Mouse (Mus musculus): Measurements from ENCODE around the gene Ntm. TPM values are rescaled to one million over a fixed set of nuclear protein-coding genes. Genes with fewer than 3 reads are reported as not detected.

The Ntm gene
- total RNA-seq, 2 experiments from 2014 or later: not detected

DNA sequence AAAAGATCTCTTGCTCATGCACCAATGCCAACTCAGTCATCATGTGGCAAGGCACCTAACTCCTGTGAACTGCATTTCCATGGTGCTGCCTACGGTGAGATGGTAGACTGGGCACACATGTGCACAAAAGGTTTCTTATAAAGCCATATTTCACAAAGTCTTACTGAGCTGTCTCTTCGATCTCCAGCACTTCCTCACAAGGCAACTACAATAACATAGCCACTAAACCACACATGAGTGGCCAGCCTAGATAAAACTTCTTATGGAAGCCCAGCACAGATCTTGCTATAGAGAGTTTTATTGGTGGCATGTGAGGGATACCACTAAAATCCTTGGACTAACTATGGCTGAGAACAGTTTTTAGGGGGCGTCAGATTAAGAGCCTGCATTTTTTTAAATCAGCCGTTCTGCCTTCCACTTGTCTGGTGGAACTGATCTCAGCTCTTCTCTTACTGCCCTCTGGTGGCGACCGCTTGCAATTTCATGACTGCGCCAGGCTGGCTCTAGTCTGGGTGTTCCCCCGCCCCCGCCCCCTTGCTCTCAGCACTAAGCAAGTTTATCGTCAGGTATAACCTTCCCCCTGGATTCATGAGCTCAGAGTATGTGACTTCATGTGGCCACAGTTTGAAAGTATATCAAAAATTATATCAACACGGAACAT is 319.8 kb downstream of the Ntm start:
- ATAC-seq (replicated peaks; ENCODE audit: low FRiP score, poor library complexity, severe bottlenecking): no peak

DNA sequence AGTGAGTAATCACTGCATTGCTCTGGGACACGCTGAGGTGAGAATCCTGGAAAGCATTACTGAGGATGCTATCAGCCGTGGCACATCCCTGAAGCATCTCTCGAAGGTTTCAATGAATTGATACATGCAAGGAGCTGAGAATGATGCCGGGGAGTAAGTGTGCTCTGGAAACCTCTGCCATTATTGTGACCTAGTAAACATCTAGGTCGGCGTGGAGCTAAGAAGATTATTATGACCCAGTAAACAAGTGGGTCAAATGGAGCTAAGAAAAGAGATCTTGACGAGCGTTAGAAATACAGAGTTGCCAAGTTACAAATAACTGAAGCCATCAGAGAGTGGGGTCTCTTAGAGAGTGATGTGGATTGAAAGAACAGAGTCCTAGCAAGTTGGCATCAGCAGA is 325.6 kb downstream of the Ntm start:
- no peak for ATAC-seq (replicated peaks; ENCODE audit: low FRiP score, poor library complexity, severe bottlenecking)

DNA sequence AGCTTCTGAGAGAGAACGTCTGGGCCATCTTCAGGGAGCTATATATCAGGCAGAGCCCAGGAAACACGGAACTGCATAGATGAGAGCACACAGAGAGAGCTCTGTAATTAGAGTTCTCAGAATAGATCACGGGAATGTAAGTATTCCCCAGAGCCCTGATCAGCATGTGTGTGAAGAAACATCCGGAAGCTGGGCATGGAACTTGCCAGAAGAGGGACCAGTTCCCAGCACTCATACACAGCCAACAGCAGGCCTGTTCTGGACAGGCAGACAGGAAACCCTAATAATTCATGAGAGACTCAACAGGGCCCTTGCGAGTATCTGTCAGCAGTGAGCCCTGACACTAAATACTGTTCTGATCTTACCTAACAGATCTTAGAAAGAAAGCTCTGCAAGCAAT is 345.8 kb downstream of the Ntm start:
- ATAC-seq (replicated peaks; ENCODE audit: low FRiP score, poor library complexity, severe bottlenecking): no peak

DNA sequence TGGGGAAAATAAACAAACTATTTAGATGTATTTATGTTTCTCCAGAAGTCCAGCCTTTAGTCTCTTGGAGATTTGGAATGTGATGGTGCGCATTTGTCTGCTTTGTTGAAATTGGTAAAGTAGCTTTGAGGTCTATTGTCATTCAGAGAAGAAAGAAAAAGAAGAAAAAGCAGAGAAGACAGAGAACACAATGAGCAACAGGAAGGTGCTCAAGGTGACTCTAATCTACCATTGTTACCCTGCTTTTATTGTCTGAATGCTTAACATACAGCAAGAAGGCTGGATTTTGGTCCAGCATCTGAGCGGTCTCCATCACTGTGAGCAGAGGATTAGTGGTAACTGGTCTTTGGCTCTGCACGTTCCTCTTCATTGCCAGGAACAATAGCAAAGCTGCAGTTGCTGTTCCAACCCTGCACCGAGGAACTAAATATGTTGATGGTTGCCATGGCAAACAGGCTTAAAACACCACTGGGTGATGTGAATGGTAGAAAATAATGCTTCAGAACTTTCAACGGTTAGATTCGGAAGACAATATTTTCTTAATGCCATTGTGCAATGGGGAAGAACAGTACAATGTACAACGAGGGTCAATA is 350.8 kb downstream of the Ntm start:
- ATAC-seq (replicated peaks; ENCODE audit: low FRiP score, poor library complexity, severe bottlenecking): no peak

DNA sequence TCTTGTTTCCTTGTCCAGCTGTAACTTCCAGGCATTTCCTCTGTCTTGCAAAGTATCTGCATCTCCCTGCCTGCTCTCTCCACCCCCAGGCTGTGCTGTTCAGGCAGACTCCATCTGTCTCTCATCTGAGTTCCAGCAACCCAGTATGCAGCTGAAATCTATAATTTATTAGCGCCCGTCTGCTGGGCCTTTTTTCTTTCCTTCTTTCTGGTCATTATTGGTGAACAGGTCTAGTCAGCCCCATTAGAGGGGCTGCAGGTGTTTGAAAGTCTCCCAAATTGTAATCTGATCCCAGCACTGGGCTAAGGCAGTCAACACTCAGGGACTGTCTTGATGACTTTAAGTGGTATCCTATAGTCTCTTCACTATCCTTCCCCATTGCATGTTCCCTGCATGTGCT is 352.1 kb downstream of the Ntm start:
- no peak for ATAC-seq (replicated peaks; ENCODE audit: low FRiP score, poor library complexity, severe bottlenecking)

DNA sequence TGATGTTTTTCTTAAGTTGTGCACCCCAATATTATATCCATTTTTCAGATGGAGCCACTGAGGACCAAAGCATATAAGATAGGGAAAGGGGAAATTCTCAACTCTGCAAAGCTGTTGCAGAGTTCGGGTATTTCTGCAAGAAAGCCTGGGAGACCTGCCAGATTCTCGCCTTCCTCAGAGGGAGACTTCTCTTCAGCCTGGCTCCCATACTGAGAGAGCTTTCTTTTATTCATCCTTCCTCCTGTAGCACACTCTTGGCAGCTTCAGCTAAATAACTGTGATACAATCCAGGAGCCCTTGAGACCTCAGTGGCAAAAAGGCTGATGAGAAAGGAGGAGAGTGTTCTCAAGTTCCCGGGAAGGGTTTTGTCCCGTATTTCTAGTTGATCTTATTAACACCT is 365.3 kb downstream of the Ntm start:
- ATAC-seq (replicated peaks; ENCODE audit: low FRiP score, poor library complexity, severe bottlenecking): no peak

DNA sequence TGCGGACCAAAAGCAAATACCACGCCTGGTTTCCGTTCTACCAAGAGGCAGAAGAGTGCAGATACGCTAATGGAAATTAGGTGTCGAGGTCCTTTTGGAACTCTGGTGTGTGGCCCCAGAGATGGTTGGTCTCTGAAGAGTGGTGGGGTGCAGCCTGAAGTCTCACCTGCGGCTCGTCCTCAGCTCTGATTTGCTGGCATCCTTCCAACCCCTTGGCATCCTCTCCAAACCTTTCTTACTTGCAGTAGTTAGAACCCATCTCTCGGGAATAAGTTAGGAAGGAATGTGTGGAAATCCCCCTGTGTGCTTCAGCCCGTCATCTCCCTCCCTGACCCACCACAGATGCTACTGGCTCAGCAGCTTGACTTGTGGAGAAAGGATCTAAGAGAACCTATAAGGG is 367.6 kb downstream of the Ntm start:
- ATAC-seq (replicated peaks; ENCODE audit: low FRiP score, poor library complexity, severe bottlenecking): no peak

DNA sequence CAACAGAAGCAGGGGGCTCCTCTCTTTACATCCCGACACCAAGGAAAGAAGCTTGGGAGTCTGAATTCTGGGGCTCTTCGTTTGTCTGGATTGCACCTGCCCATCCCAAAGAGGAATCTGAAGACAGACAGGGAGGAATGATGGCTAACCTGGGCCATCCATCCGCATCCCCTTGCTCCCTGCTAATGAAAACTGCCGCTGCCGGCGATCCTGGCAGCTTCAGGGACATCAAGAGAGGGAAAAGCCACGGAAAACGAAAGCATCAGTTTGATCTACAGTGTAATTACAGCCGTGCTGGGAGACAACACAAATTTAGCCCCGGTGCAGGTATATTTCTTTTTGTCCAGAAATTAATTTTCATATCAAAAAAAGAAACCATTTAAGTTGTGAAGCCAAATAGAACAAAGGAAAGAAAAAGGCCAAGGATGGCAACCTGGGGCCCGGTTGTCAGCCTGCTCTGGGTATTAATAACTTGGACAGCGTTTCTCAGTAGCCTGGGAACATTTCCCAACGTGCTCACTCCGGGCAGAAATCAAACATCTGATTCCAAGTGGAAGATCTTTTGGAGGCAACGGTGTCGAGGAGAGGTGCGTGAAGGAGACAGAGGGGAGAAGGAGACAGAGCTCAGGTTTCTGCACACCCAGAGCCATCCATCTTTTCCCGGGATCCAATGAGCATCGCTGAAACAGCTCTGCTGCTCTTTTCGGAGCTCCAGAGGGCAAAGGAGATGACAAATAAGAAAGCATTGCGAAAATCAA is 368.2 kb downstream of the Ntm start:
- no peak for ATAC-seq (replicated peaks; ENCODE audit: low FRiP score, poor library complexity, severe bottlenecking)

DNA sequence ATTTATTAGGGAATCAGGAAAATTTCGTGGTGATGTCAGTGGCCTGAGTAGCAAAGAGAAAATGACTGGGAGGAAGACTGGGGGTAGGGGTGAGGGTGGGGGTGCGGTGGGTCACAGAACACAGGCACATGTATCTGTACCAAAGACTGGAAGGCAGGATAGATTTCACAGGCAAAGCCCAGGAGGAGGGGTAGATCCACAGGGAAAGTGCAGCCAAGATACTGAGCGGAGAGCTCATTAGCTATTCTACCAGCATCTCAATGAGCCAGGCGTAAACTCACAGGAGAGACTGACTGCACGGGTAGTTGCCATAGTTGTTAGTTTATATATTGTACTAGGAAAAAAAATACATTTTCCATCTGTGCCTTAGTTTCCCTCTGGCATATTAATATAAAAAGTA is 375.6 kb downstream of the Ntm start:
- ATAC-seq (replicated peaks; ENCODE audit: low FRiP score, poor library complexity, severe bottlenecking): no peak

DNA sequence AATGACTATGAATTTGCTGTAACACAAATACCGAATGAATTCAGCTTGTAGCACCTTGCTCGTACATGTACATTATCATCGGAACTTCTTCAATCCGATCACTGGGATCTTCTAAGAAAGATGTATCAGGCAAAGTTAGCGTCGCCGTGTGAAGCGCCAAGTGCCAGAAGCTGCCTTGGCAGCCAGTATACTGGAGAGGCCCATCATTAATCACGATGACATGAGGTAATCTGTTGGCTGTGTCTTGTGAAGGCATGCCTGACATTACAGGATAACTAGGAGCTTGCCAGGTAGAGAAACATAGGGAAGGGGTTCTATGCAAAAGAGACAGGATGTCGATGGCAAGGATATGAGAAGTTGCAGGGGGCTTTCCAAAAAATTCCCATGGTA is 376.6 kb downstream of the Ntm start:
- no peak for ATAC-seq (replicated peaks; ENCODE audit: low FRiP score, poor library complexity, severe bottlenecking)

DNA sequence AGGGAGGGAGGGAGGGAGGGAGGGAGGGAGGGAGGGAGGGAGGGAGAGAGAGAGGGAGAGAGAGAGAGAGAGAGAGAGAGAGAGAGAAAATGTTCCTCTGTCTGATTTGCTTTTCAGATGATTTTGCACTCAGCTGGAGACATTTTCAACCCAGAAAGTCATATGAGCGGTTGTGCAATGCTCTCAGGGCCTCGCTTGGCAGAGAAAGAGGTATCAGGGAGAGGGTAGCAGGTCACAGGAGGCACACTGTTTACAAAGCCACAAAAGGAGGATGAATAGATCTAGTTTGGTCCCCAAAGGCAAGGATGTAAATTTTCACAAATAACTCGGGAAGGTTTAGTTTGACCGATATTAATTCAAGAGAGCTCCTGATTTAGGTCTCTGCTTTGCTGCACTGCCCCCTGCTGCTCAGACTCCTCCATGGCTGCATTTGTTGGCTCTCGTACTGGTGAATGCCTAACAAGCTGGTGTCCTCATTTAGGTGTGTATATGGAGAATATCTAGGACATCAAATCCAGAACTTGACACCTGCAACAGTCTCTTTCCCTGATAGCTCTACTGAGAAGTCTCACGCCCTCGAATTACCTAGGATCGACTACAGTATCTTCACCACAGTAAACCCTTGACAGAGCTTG is 377.1 kb downstream of the Ntm start:
- no peak for ATAC-seq (replicated peaks; ENCODE audit: low FRiP score, poor library complexity, severe bottlenecking)

DNA sequence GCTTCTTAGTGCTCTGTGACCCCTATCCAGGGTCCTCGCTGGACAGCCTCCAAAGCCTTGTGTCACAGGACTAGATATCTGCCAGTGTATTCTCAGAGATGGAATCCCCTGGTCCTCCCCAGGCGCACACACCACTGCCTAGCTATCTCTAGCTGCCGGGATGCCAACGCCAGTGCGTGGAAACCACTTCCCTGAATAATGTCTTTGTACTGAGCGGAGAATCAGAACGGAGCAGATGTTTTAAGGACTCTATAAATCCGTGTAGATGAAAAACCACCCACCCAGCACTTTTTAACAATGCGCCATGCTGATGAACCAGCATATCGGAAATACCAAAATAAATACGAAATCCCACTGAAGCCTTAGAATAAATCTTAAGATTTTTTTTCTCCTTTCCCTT is 384.7 kb downstream of the Ntm start:
- ATAC-seq (replicated peaks; ENCODE audit: low FRiP score, poor library complexity, severe bottlenecking): no peak

DNA sequence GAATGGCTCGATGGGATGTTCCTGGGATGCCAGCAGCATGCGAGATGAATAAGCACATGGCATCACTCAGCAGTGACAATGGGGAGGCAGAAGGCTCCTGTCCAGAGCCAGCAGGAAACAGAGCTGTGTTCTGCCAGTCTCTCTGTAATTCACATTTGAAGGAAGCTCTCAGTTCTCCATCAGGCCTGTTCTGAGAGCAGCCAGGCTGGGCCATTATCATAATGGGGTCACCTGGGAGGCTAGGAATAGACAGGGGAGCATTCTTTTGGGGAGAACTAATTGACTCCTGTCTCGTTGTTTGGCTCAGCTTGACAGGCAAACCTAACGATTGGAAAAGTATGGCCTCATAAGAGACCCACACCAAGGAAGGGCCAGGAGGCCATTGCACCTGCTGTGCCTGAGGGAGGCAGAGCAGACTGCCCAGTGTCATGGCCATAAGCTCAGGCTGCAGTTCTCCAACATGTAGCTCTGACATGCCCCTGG is 386.8 kb downstream of the Ntm start:
- ATAC-seq (replicated peaks; ENCODE audit: low FRiP score, poor library complexity, severe bottlenecking): no peak

DNA sequence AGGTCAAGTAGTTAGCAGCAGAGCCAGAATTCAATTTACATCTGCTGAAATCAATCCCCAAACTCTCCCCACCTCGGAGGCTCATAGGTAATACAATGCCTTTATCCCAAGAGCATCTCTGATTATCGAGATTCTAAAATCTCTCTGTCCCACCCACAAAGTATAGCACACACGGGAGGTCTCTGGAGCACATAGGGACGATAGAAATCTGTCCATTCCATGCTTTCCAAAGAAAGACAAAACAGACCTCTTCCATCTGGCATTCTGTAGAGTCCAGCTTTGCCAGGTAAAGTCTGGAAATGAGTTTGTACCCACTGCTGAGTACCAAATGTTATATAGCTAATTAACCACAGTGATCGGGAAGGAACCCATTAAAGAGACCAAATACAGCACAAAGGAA is 388.4 kb downstream of the Ntm start:
- ATAC-seq (replicated peaks; ENCODE audit: low FRiP score, poor library complexity, severe bottlenecking): no peak

DNA sequence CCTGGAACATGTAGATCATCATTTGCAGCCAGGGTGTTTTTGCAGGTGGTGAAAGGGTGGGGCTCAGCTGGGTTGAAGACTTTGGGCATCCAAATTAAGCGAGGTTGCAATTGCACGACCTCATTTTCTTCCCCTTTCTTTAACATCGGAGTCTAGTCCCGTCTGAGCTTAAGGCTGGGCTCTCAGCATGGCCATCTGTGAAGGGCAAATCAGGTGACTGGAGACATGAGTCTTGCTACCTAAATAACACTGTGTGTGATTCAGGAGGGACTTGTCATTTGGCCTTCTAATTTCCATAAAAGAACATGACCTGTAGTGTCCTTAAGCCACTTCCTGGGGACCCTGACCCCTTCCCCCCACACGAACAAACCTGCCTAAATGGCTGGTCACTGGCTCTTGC is 394.4 kb downstream of the Ntm start:
- ATAC-seq (replicated peaks; ENCODE audit: low FRiP score, poor library complexity, severe bottlenecking): no peak

DNA sequence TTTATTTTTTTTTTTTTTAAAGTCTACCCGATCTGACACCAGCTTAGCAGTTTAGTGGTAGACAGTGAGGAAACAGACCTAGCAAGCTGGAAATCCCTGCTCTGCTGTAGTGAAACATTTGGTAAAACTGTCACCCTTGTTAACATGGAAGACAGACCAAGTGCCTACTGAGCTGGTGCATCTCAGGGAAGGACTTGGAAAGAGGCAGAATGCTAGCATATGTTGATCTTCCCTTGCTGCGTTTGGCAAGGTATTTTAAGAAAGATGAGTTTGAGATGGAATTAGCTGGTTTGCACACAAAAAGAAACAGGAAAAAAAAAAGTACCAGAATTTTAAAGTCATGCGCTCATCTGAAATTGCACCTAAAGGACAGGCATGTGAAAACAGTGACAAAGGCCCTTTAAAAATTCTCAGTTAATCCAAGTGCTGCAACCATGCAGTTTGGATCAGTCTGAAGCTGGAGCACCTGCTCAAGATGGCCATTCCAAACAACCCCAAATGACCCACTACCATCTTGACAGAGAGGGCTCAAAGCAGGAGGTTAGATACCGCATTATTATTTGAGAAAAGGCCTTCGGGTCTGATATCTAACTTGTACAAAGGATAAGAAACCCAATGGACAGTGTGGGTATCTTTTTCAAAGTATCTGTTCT is 400.4 kb downstream of the Ntm start:
- ATAC-seq (replicated peaks; ENCODE audit: low FRiP score, poor library complexity, severe bottlenecking): no peak

DNA sequence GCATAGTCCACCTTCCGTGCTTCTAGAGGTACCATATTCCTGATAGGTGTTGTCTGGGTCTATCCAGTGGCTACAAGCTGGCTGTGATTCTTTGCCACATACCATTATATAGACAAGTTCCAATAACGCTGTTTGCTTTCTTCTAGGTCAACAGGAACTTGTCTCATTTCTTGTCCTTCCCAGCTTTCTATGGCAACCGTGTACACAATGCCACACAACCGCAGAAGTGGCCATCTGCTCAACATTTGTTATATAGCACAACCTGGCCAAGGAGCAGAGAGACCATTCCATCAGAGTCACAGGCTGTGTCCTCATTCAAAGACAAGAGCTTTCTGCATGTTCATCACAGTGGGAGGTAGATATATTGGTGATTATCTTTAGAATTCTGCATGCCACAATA is 404.0 kb downstream of the Ntm start:
- no peak for ATAC-seq (replicated peaks; ENCODE audit: low FRiP score, poor library complexity, severe bottlenecking)

DNA sequence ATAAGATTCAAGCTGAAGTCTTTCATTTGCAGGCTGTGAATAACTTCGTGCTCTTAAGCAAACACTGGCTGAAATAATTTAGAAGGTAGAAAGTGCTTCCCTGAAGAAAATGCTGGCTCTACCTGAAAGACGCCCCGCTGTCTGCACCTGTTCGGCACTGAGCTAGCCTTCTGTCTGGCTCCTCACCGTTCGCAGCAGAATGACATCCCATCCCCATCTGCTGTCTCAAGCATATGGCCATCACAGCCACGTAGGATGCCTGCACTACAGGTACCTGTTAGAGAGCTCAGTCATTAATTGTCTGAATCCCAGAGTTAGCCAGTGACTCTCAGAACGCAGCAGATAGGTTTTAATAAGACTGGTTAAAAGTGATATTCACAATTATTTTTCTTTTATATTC is 412.4 kb downstream of the Ntm start:
- ATAC-seq (replicated peaks; ENCODE audit: low FRiP score, poor library complexity, severe bottlenecking): no peak

DNA sequence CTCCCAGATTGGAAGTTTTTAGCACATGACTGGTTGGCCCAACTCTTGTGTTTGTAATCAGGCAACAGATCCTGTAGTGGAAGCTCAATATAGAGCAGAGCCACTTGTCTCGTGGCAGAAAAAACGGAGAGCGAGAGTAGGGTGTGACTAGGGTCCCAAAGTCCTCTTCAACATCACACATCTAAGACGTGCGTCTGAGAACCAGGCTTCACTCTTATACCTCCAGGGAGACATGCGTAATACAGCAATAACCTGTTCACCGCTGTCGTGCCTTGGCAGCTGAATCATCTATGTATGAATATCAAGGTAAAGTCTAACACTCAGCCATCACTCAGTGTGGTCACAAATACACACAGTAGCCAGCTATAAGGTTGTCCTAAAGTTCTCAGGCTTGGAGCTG is 412.8 kb downstream of the Ntm start:
- ATAC-seq (replicated peaks; ENCODE audit: low FRiP score, poor library complexity, severe bottlenecking): no peak

DNA sequence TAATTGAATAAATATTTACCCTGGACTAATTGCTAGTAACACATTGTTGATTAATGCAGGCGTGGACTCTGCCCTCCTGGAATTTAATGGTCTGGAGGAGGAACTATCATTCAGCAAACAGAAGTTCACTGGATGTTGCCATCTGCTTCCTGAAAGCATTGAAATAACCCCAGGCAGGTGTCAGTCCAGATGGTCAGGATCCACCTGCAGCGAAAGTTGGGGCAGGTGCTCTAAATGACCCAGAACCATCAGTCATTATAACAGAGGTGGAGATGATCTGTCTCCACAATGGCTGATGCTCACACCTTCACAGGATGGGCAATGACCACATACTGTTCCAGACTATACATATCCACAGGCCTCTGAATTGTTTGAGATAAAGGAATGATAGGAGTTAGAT is 426.5 kb downstream of the Ntm start:
- no peak for ATAC-seq (replicated peaks; ENCODE audit: low FRiP score, poor library complexity, severe bottlenecking)

Data from erythroid progenitor cell, adult 5-6 weeks (primary cell).